Mouse (Mus musculus) monocyte, adult 5-6 weeks (primary cell): ENCODE data around the gene Iqgap1. TPM values are rescaled to one million over a fixed set of nuclear protein-coding genes. Genes with fewer than 3 reads are reported as not detected.
A peak's percentile ranks its signal among the peaks of the same experiment; 100 is the strongest.

ENCODE experiments used
- ATAC-seq: fragments of 153-309, 156-312 bp; replicated peaks from 2 replicates; pipeline ENCODE4 v1.8.0; 2017; ENCODE audit warnings: mild to moderate bottlenecking; ENCODE audit not compliant: low TSS enrichment, insufficient number of reproducible peaks, severe bottlenecking, poor library complexity, low FRiP score
- total RNA-seq: library from RNA; stranded (forward); fragments of 200-1000, 200-491, 200-594 nt; gene quantifications from 3 replicates; pipeline ENCODE4 v1.2.3, GENCODE M21; 2017

Gene Iqgap1
- total RNA-seq, 1 experiment from 2014 or later: 610 TPM

DNA sequence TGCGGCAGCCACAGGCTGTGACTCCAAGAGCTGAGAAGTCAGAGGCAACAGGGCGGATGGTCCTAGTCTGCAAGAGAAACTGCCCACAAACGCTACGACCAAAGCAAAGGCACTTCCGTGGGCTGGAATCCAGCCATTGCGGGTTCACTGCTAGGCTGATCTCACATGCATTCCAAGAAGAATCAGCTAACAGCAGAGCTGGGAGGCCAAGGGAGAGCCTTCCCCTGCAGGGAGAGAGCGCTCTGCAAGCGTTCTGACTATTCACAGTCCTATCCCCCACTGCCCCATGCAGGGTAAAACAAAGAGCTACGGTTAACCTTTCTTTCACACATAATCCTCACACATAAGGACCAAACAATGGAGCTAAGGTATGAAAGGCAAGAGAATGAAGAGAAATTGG is 80.5 kb downstream of the Iqgap1 start:
- ATAC-seq: no peak

DNA sequence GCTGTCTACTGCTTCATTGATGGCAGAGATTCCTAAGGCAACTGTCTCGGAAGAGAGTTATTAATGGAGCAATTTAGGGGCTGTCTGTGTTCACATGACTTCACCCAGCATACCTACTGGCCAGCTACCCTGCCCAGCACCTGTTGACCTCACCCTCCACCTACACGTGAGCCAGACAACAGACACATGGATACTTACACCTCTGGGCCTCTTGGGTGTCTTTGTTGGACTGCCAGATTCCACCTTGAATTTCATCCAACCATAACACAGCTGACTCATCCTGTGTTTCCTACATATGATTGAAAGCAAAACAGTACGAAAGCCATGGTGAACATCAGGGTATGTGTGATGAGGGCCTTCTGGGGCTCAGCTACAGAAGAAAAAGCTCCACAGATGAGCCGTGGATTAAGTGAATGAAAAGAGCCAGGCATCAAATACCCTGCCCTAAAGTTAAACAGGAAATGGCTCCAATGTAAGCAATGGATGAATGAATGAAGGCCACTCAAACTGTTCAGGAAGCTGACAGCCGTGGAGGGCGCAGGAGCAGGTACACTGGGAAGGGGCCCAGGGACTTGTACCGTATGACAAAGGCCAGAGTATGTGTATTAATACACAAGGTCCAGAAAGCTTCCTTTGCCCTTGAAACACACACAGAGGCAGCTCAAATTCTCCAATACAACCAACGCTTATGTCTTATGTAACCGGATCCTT is 81.7 kb downstream of the Iqgap1 start:
- no peak for ATAC-seq

DNA sequence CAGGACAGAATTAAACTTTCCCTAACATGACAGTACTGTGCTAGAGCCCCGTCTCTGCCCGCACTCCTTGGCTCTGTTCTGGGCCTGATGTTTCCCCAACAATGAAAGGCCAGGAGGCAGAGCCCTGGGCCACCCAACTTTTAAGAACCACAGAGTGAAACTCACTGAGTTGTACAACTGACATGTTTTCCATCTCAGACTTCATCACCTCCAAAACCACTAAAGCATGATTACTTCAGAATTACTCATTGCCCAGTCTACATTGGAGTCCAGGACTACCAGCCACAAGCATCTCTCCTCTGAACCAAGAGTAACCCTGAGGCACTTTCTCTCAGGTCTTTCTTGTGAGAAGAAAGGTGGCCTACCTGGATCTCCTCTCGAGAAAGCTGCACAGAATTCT is 83.1 kb downstream of the Iqgap1 start:
- no peak for ATAC-seq

DNA sequence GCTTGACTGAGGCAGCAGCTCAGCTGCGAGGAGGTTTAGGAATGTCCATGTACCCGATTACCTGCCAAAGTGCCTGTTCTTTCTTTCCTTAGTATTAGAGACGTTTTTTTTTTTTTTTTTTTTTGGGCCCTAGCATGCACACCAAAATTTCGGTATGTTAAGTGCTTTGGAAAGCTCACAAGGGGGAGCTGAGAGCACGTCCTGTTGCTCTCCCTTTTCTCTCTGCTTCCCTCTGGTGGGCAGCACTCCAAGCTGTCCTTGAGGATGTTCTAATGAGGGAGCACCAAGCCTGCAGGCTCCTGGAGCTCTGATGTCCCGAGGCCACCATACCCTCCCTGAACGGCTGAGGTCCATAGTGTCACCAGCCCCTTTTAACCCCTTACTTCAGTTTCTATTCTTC is 84.8 kb downstream of the Iqgap1 start:
- ATAC-seq: 0 out of 2 replicates have a peak, but pooled peaks have one; percentile 33

DNA sequence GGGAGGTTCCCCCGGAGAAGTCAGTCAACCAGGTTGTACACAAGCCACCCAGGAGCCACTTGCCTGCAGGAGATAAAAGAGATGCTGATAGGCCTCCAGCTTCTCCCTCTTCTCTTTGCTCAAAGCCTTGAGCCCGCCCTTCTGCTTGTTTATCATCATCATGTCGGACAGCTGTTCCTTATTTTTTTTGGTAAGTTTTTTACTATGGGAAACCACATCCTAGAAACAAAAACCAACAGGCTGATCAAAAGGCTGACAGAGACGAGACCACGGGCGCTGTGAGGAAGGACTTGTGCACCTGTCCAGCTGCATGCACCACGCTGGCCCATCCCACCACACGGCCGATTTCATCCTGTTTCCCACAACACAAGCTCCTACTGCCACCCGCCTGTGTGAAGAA is 89.6 kb downstream of the Iqgap1 start:
- no peak for ATAC-seq

DNA sequence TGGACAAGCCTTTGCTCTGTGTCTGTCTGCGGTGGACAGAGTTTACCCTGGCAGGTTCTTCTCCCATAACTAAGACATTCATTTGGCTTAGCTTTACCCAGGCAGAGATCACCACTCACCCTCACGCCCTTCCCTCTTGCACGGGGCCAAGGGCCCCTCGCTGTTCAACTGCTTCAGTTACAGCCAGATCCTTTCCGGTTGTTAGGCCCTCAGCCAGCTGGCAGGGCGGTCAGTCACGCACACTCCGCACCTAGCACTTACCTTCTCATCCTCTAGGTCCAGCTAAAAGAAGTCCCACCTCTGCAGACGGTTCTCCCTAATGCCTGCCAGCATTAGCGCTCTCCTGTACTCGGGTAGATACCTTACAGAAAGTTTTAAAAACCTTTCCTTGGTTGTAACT is 92.8 kb downstream of the Iqgap1 start:
- ATAC-seq: no peak

DNA sequence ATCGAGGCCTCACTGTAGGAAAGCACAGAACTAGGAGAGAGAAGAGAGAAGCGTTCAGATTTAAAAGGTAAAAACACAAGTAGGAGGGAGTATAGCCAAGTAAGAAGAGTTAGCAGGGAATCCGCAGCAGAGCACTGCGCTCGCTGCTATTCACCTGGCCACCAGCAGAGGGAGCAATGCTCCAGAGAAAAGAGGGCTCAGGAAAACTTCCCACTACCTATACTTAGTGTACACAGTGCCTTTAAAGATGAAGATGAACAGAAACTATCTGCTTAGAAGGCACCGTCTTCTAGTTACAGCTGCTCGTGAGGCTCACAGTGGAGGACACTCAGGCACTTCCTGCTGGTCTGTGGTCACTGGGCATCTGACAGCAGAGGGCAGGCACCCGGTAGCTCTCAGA is 96.1 kb downstream of the Iqgap1 start:
- ATAC-seq: peak; percentile 55

DNA sequence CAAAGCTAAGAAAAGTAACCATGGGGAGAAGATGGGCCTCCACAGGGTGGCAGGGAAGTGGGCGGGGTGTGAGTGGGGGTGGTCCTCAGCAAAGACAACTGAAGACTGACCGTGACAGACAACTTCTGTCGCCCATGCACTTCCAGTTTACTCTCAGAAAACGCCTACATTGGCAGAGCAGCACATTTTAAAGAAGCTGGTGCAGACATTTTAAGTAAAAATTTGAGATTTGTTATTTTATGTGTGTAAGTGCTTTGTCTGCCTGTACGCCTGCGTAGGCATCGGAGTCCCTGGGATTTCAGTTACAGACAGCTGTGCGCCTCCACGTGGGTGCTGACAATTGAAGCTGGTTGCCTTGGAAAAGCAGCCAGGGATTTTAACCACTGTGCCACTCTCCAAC is 104.7 kb downstream of the Iqgap1 start:
- no peak for ATAC-seq

DNA sequence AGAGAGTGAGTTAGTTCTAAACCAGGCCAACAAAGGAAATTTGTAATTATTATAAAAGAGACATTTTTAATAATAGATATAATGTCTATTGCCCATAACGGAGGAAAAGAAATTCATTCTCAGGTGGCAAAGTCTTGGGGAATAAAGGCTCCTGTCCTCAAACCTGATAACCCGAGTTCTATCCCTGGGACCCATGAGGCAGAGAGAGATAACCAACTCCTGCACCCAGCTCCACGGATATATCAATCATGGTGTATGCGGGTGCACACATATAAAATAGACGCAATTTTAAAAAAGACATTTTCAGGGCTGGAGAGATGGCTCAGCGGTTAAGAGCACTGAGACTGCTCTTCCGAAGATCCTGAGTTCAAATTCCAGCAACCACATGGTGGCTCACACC is 106.2 kb downstream of the Iqgap1 start:
- ATAC-seq: no peak

DNA sequence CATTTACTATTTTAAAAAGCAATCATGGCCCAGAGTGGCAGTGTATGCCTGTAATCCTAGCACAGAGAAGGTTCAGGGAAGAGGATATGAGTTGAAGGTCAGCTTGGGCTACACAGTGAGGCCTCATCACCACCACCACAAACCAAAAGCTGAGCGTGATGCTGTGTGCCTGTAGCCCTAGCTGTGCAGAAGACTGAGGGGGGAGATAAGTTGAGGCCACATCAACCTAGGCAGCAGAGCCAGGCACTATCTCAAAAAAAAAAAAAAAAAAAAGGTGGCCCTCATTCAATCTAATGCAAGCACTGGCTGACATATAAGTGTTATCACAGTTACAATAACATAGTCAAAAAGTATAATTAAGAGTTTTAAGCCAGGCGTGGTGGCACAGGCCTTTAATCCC is 106.7 kb downstream of the Iqgap1 start:
- no peak for ATAC-seq

DNA sequence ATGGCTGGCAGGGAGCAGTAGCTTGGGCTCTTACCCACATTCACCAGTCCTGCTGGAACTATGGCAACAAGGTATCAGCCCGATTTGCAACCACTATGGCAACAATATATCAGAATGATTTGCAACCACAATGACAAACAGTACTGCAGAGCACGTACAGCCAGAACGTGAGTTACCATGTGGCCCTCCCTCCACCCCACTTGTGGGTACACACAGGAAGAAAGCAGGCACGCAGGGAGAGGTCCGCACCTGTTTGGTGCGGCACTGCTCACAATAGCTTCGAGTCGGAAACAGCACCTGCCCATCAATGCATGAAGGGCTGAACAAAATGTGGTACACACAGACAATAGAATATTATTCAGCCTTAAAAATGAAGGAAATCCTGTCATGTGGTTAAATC is 107.3 kb downstream of the Iqgap1 start:
- no peak for ATAC-seq

DNA sequence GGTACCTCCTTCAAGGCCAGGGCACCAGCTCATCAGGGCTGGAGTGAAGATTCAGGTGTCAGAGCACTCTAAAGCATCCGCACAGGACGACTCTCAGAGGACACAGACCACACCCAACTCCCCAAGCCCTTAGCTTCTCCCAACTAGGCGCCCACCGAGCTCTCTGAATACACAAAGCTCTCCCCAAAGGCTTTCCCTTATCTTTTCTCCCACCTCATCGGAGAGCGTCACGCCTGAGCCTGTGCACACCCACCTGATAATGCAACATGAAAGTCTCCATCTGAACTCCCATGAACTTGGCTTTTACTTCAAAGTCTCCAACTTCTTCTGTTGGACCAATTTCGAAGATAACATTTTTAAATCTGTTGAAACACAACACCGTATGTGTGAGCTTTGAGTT is 109.0 kb downstream of the Iqgap1 start:
- no peak for ATAC-seq

DNA sequence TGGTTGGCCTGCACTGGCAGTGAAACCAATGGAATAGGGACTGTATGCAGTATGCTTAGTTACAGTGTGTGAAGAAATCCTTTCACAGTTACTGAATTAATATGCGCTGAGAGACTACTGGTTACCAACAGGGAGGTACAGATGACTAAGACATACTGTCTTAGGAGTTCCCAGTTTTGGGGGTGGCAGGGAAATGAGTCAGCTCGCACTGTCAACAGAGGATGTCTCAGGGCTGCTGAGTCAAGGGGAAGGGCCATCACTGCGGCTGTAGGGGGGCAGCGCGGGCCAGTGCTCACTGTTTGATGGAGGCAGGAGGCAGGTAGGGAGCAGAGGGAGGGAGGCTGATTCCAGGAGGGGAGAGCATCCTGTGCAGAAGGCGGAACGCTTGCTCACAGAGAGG is 110.5 kb downstream of the Iqgap1 start:
- ATAC-seq: peak; percentile 77

DNA sequence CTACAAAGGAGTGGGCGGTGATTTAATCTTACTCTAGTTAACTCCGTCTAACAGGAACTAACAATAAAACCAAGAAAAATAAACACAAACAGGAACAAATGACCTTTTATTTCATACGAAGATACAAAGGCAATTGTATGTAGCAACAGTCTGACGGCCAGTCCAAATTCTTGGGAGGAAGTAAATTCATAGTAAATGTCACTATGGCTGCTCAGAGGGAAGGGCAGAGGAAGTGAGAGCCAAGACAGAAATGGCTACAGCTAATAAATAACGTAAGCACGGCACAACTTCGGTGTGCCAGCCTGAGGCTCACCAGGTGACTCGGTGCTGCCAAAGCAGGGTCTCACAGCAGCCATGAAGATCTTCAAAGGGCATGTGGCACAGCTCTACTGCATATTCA is 114.3 kb downstream of the Iqgap1 start:
- peak; percentile 66 for ATAC-seq

DNA sequence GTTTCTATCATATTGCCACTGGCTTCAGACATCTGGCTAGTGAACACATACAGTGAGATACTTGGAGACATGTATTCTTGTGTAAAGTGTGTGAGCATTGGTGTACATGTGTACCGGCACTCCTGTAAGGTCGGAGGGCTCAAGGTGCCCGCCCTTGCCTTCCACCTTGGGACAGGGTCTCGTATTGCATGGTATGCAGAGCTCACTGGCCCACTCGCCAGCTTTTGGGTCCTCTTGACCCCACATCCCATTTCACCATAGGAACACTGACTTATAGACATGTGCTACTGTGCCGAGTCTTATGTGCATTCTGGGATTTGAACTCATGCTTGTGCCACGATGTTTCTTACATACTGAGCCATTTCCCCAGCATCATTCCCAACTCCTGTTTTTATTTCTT is 115.4 kb downstream of the Iqgap1 start:
- no peak for ATAC-seq

DNA sequence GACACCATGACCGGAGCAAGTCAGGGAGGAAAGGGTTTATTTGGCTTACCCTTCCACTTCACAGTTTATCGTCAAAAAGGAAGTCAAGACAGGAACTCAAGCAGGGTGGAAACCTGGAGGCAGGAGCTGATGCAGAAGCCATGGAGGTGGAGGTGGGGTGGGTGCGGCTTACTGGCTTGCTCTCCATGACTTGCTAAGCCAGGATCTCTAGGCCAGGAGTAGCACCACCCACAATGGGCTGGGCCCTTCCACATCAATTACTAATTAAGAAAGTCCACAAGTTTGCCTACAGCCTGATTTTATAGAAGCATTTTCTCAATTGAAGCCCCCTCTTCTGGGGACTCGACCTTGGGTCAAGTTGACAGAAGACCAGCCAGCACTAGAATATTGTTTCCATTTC is 121.7 kb downstream of the Iqgap1 start:
- ATAC-seq: no peak

DNA sequence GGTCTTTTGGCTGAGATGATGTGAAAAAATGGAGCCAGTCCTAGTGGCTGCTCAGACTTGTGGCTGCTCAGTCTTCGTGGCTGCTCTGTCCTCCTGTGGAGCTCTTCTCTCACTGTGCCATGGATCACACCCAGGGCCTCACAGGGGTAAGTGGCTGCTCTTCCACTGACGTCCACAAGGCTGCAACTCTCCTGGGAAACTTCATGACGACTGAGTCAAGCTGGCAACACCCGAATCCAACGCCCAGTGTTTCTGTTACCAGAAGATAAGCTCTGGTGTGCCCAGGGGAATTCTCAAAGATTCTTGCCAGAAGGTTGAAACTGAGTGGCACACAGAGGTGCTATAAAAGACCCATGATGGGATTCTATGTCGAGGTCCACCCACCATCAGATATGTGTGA is 123.3 kb downstream of the Iqgap1 start:
- no peak for ATAC-seq

DNA sequence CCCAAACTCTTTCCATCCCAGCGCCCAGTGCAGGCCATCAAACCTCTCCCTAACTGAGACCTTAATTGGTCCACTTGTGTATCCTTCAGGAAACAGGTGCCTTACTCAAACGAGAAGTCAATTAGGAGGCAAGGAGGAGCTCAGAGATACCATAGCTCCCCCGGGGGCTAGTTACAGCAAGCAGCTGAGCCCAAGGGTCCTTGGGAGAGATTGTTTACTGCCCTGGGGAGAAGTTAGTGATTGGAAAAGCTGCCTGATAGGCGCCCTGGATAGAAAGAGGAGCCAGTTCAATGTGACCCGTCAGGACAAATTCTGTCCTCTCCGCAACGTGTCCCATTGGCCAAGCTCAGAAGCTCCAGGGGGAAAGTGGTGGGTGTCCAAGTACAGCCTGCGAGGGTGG is 126.1 kb downstream of the Iqgap1 start:
- no peak for ATAC-seq

DNA sequence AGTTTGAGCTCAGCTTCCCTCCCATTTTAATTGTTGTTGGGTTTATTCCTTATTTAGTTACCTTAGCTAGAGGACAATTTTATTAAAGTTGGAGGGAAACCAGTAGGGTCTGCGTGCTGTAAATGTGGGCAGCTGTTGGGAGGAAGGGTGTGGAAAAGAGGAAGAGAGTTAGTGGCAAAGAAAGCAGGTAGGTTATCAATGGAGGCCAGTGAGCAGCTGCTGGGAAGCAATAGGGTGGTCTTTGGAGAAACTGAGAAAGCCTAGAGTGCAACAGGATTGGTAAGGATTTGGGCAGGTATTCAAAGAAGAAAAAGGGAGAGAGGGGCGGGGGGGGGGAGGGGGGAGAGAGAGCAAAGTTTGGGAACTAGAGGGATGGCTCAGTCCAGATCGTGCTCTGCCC is 126.8 kb downstream of the Iqgap1 start:
- ATAC-seq: no peak

DNA sequence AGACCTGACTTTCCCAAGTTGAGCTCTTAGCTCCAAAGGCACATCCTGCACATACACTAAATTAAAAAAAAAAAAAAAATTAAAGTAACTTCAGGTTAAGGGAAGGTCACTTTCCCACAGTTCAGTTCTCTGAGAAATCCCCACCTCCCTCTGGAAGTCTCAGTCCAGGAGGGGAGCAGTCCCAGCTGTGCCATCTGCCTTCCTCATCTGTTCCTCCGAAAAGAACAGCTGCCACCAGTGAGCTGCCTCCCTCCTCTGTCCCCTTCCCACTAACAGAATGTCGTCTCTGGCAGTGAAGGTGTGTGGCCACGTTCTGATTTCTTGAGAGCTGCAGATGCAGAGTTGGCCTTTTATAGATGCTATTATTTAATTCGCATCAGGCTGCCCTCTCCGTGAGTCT is 127.9 kb downstream of the Iqgap1 start:
- no peak for ATAC-seq

DNA sequence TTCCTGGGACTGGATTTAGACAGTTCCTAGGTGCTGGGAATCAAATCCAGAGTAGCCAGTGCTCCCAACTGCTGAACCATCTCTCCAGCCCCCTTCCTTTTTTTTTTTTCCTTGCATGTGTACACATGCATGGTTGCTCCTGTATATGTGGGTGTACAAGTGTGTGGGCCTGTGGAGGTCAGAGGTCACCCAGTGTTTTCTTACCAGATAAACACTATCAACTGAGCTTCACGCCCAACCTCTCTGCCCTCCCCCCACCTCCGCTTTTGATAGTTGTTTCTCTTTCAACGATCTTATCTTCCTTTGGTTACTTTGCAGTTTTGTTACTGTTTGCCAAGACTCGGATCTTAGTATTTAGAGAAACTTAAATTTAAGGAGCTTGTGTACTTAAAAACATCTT is 128.9 kb downstream of the Iqgap1 start:
- ATAC-seq: no peak
